Mouse (Mus musculus) limb, embryonic 15.5 days (tissue): ENCODE data around the gene Denr. TPM values are rescaled to one million over a fixed set of nuclear protein-coding genes. Genes with fewer than 3 reads are reported as not detected.

Experiments
- ATAC-seq: fragments of 200-750 bp; cut with Nextera tagmentation; 2 replicates; pipeline ENCODE4 v1.8.0; 2017; ENCODE audit warnings: low read depth, moderate TSS enrichment; ENCODE audit not compliant: insufficient number of reproducible peaks, low FRiP score, low TSS enrichment
- H3K27ac ChIP-seq: fragments of 300-500 bp; sonication (generic); 2 replicates; pipeline ENCODE4 v1.5.1; 2015; ENCODE audit warnings: moderate library complexity, mild to moderate bottlenecking, inconsistent platforms
- H3K27me3 ChIP-seq: fragments of 300-500 bp; sonication (generic); 2 replicates; pipeline ENCODE4 v1.6.1; 2015; ENCODE audit warnings: inconsistent platforms
- H3K36me3 ChIP-seq: fragments of 300-500 bp; sonication (generic); 2 replicates; pipeline ENCODE4 v1.6.1; 2015; ENCODE audit warnings: inconsistent platforms
- H3K4me1 ChIP-seq: fragments of 300-500 bp; sonication (generic); 2 replicates; pipeline ENCODE4 v1.6.1; 2015; ENCODE audit warnings: inconsistent platforms
- H3K4me2 ChIP-seq: fragments of 300-500 bp; sonication (generic); 2 replicates; pipeline ENCODE4 v1.6.1; 2015; ENCODE audit warnings: mild to moderate bottlenecking, inconsistent platforms
- H3K4me3 ChIP-seq: fragments of 300-500 bp; sonication (generic); 2 replicates; pipeline ENCODE4 v1.5.1; 2015; ENCODE audit warnings: mild to moderate bottlenecking, inconsistent platforms
- H3K9ac ChIP-seq: fragments of 300-500 bp; sonication (generic); 2 replicates; pipeline ENCODE4 v1.6.1; 2015; ENCODE audit warnings: inconsistent platforms
- H3K9me3 ChIP-seq: fragments of 300-500 bp; sonication (generic); 2 replicates; pipeline ENCODE4 v1.6.1; 2016; ENCODE audit warnings: inconsistent platforms
- WGBS: fragments of 180-500 bp; shearing (Covaris S2); methylation state at CpG from one replicate; pipeline ENCODE4 v1.1.7; 2015; 5-methylcytosine and 5-hydroxymethylcytosine counted together
- polyA plus RNA-seq: library from polyadenylated mRNA; unstranded; fragments of >200 nt; fragmentation: Nextera tagmentation; extraction: Ambion mirVana; gene quantifications from 2 replicates; pipeline ENCODE4 v1.2.1, GENCODE M21; 2015

The Denr gene
- polyA plus RNA-seq, 1 experiment from 2014 or later, result 140 TPM

- H3K4me1 ChIP-seq, result peaks cover 10% of the 10 kb centered on the region
- H3K4me3 ChIP-seq, result no peak overlapping the region
- WGBS, result 67% methylated on average over 7 of the region's 7 CpGs
- H3K27ac ChIP-seq, result no peak overlapping the region
- no peaks in the 10 kb centered on the region for H3K36me3 ChIP-seq
- no peaks in the 10 kb centered on the region for H3K27me3 ChIP-seq
- ATAC-seq, result no peak
- no peaks in the 10 kb centered on the region for H3K9me3 ChIP-seq
- H3K4me2 ChIP-seq, result no peak overlapping the region
- no peak overlapping the region for H3K9ac ChIP-seq
These were observed 23.1 kb upstream of the Denr start for GRCm38 (mm10) chr5:123883891-123884290.

DNA sequence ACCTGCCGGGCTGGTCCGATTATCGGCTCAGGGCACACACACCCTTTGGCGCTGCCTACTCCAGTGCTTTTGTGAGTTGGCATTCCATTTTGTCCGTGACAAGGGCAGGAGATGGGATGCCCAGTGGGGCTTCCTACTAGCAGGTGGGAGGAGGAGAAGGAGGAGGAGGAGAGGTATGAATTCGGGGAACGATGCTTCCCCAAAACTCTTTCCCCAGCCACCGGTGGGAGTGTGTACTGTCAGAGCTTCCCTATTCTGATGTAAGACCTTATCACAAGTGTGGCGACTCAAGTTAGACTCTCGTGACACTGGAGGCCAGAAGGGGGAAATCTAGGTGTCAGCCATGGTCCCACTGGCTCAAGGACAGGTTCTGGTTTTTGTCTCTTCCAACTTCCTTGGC lies 22.6 kb upstream of the Denr start:
- no peak overlapping the region for H3K4me3 ChIP-seq
- 77% methylated on average over 10 of the region's 10 CpGs for WGBS
- no peak for ATAC-seq
- no peak overlapping the region for H3K4me2 ChIP-seq
- no peaks in the 10 kb centered on the region for H3K9me3 ChIP-seq
- H3K4me1 ChIP-seq, result peaks cover 8% of the 10 kb centered on the region
- no peak overlapping the region for H3K9ac ChIP-seq
- H3K27ac ChIP-seq, result no peak overlapping the region
- H3K27me3 ChIP-seq, result no peaks in the 10 kb centered on the region
- H3K36me3 ChIP-seq, result no peaks in the 10 kb centered on the region

DNA sequence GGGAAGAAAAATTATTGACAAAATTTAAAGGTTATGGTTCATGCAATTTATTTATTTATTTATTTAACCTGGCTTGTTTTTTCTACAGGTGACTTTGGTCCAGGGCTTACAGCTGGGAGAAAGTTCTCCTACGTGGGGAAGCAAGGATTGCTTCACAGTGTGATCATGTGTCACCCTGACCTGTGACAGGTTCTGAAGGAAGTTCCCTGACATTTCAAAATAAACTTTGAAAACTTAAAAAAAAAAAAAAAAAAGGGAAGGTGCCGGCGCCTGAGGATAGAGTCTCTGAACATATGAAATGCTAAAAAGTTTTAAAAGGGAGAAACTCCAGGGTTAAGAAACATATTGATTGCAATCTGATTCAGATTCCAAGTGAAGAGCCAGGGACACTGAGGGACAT lies 20.6 kb upstream of the Denr start:
- Histone ChIP-seq H3K9me3 (no peaks in the 10 kb centered on the region), H3K36me3 (no peaks in the 10 kb centered on the region), H3K27me3 (no peaks in the 10 kb centered on the region), H3K4me2 (no peak overlapping the region), H3K27ac (no peak overlapping the region), H3K9ac (no peak overlapping the region), H3K4me3 (no peak overlapping the region), H3K4me1 (no peaks in the 10 kb centered on the region)
- WGBS, result 68% methylated on average over 3 of the region's 3 CpGs
- no peak for ATAC-seq

DNA sequence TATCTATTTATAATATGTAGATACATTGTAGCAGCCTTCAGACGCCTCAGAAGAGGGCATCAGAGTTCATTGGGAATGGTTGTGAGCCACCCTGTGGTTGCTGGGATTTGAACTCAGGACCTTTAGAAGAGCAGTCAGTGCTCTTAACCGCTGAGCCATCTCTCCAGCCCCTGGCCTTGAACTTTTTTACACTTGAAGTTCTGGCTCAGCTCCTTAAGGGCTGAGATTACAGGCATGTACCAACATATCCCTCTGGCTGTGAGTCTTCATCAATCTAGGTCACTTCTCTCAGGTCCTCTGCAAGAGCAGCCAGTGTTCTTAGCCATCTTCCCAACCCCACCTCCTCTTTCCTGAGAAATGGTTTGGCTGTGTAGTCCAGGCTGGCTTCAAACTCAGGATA lies 16.7 kb upstream of the Denr start:
- H3K9ac ChIP-seq, result no peak overlapping the region
- H3K9me3 ChIP-seq, result no peaks in the 10 kb centered on the region
- no peak overlapping the region for H3K4me2 ChIP-seq
- no peaks in the 10 kb centered on the region for H3K27me3 ChIP-seq
- no peaks in the 10 kb centered on the region for H3K4me1 ChIP-seq
- no peaks in the 10 kb centered on the region for H3K36me3 ChIP-seq
- 65% methylated on average over 2 of the region's 2 CpGs for WGBS
- H3K27ac ChIP-seq, result no peak overlapping the region
- H3K4me3 ChIP-seq, result no peak overlapping the region
- ATAC-seq, result no peak

DNA sequence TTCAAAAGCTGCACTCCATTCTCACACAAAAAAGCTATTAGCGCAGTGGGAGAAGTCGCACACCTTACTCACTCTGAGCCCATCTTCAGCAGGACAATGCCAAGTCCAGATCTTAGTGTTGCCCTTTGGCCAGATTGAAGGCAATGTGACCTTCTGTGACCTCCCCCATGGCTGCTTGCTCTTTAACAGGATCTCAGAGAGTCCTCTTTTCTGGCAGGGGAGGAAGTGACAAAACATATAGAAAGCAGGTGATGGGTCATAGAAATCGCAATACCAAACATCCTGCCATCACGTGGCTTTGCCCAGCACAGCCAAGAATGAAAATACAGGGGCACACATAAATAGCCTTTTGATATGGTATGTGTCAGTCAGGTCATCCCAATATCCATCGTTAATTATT lies 16.0 kb upstream of the Denr start:
- 81% methylated on average over 5 of the region's 5 CpGs for WGBS
- H3K27ac ChIP-seq, result no peak overlapping the region
- ATAC-seq, result no peak
- H3K27me3 ChIP-seq, result no peaks in the 10 kb centered on the region
- H3K36me3 ChIP-seq, result no peaks in the 10 kb centered on the region
- H3K9me3 ChIP-seq, result no peaks in the 10 kb centered on the region
- H3K9ac ChIP-seq, result no peak overlapping the region
- no peak overlapping the region for H3K4me3 ChIP-seq
- no peak overlapping the region for H3K4me2 ChIP-seq
- H3K4me1 ChIP-seq, result 0 out of 2 replicates have a peak, but pooled peaks cover 2% of the 10 kb centered on the region

GRCm38 (mm10) chr5:123891669-123892068 lies 15.3 kb upstream of the Denr start:
- Histone ChIP-seq H3K9me3 (no peaks in the 10 kb centered on the region), H3K4me1 (0 out of 2 replicates have a peak, but pooled peaks cover 2% of the 10 kb centered on the region), H3K9ac (no peak overlapping the region), H3K27me3 (no peaks in the 10 kb centered on the region), H3K4me2 (no peak overlapping the region), H3K27ac (no peak overlapping the region), H3K36me3 (no peaks in the 10 kb centered on the region), H3K4me3 (no peak overlapping the region)
- WGBS, result 48% methylated on average over 6 of the region's 6 CpGs
- ATAC-seq, result no peak

GRCm38 (mm10) chr5:123893520-123893919 lies 13.5 kb upstream of the Denr start:
- H3K27me3 ChIP-seq, result no peaks in the 10 kb centered on the region

DNA sequence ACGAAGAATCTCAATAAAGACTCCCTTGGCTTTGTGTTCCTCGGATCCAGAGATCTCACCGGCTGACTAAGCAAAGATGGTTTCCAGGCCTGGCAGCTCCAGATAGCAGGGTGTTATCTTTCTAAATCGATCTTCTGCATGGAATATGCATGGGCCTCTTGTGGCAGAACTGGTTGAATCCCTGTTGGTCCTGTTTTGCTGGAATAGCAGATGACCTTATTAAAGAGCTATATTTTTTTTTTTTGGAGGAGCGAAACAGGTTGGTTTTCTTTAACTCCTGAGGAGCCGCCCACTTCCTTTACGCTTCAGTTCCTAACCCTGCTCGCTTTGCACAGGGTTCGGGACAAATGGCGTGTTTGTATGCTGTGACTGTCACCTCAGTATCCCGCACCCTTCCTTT lies 10.6 kb upstream of the Denr start:
- Histone ChIP-seq H3K4me2 (no peak overlapping the region), H3K4me3 (no peak overlapping the region), H3K27me3 (no peaks in the 10 kb centered on the region), H3K4me1 (0 out of 2 replicates have a peak, but pooled peaks cover 2% of the 10 kb centered on the region), H3K9me3 (no peaks in the 10 kb centered on the region), H3K9ac (no peak overlapping the region), H3K27ac (no peak overlapping the region; the same call in 1 of the 2 replicates), H3K36me3 (no peaks in the 10 kb centered on the region)
- no peak for ATAC-seq
- WGBS, result 68% methylated on average over 11 of the region's 11 CpGs

More at GRCm38 (mm10) chr5:123893520-123893919, 13.5 kb upstream of the Denr start:
- Histone ChIP-seq H3K4me1 (0 out of 2 replicates have a peak, but pooled peaks cover 2% of the 10 kb centered on the region), H3K9ac (no peak overlapping the region), H3K4me3 (no peak overlapping the region), H3K27ac (no peak overlapping the region), H3K4me2 (no peak overlapping the region), H3K9me3 (no peaks in the 10 kb centered on the region), H3K36me3 (no peaks in the 10 kb centered on the region)
- no peak for ATAC-seq
- 86% methylated on average over 5 of the region's 5 CpGs for WGBS

- H3K27ac ChIP-seq, result no peak overlapping the region
- 0 out of 2 replicates have a peak, but pooled peaks cover 2% of the 10 kb centered on the region for H3K4me1 ChIP-seq
- no peak overlapping the region for H3K4me2 ChIP-seq
- no peak overlapping the region for H3K4me3 ChIP-seq
- H3K9ac ChIP-seq, result no peak overlapping the region
- no peaks in the 10 kb centered on the region for H3K27me3 ChIP-seq
- no peaks in the 10 kb centered on the region for H3K9me3 ChIP-seq
- WGBS, result 73% methylated on average over 13 of the region's 13 CpGs
- no peaks in the 10 kb centered on the region for H3K36me3 ChIP-seq
- no peak for ATAC-seq
These were observed 9.6 kb upstream of the Denr start for GRCm38 (mm10) chr5:123897352-123897751.

DNA sequence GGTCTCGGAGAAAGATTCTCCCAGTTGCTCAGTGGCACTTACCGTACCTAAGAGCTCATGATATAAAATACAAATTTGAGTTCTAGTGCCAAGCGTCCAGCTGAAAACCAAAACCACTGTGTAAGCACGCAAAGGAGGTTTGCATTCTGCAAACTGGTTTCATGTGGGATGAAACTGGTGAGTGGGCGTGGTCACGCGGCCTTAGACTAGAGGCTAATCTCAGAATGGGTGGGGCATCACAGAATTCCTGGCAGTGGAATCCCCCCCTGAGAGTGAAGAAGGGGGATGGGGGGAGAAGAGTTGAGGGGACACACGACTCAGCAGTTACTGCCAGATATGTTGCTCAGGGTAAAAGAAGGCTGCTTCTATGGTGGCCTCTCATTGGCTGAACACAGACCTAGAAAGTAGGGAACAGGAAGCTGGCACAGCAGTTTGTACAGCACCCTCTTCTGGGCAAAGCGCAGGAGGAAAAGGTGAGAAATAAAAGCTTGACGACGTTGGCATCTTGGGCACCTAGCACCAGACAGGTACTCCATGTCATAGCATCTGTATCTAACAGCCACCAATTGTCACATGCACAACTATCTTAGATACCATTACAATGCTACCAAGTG lies 2.8 kb upstream of the Denr start:
- Histone ChIP-seq H3K27ac (no peak overlapping the region), H3K9ac (no peak overlapping the region), H3K4me1 (peaks cover 17% of the 10 kb centered on the region), H3K36me3 (peaks cover 7% of the 10 kb centered on the region; the same call in 1 of the 2 replicates), H3K27me3 (no peaks in the 10 kb centered on the region), H3K9me3 (no peaks in the 10 kb centered on the region), H3K4me2 (no peak overlapping the region), H3K4me3 (no peak overlapping the region)
- no peak for ATAC-seq
- 69% methylated on average over 11 of the region's 11 CpGs for WGBS

DNA sequence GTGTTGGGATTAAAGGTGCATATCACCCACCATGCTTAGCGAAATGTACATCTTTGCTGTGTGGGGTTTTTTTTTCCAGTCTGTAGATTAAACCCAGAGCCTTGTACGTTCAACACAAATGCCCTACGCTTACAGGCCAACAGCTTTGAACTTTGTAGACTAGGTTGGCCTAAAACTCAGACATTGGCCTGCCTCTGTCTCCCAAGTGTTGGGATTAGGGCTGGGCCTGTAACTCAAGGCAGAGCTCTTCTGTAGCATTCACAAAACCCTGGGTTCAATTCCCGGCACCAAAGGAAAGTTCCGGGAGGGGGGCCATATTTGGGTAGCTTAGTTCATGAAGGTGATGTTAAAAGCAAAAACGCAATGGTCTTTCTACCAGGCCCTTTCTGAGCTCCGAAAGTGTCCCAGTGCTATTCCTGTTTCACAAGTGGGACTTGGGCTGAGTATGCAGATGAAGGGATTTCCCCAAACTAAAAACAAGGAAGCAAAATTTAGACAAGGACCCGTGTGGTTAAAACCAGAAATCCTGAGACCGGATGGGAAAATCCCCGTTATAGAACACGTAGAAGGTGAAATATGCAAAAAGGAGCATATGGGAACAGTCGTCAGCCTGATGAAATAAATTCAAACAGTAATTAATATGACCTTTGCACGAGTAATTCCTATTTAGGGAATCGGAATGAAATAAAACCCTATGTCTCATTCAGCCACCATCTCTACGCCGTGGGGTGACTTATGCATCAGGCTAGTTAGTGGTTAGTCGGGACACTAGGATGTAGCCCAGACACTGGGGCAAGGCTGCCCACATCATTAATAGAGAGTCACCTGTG lies 614 bp upstream of the Denr start:
- Histone ChIP-seq H3K9ac (no peak overlapping the region), H3K9me3 (no peaks in the 10 kb centered on the region), H3K27ac (no peak overlapping the region), H3K4me3 (peak overlapping the region; percentile 98), H3K4me1 (peaks cover 21% of the 10 kb centered on the region), H3K27me3 (no peaks in the 10 kb centered on the region), H3K36me3 (peaks cover 25% of the 10 kb centered on the region), H3K4me2 (peak overlapping the region; percentile 37)
- 66% methylated on average over 17 of the region's 17 CpGs for WGBS
- ATAC-seq, result no peak

DNA sequence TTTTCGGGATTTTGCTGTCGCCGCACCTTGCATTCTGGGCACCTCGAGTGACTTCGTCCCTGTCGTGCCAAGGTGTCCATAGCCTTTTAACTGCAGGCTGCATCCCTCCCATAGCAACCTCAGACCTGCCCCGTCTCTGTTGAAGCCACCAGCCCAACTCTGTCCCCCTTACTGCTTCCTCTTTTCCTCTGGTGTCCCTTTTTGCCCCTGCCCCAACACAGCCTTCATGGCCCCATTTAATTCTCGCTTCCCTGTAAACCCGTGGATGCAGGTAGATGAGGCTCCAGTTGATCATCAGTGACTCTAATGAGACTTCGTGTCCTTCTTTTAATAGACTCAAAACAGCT lies 629 bp downstream of the Denr start:
- no peaks in the 10 kb centered on the region for H3K9me3 ChIP-seq
- peak overlapping the region; percentile 81 for H3K4me2 ChIP-seq
- peaks cover 36% of the 10 kb centered on the region for H3K36me3 ChIP-seq
- no peak for ATAC-seq
- peak overlapping the region; percentile 100 for H3K9ac ChIP-seq
- H3K27me3 ChIP-seq, result no peaks in the 10 kb centered on the region
- H3K27ac ChIP-seq, result peak overlapping the region; percentile 89
- H3K4me1 ChIP-seq, result peaks cover 21% of the 10 kb centered on the region
- 3% methylated on average over 10 of the region's 10 CpGs for WGBS
- peak overlapping the region; percentile 98 for H3K4me3 ChIP-seq
